Mouse (Mus musculus): ENCODE measurements around the gene Dscaml1. TPM values are rescaled to one million over a fixed set of nuclear protein-coding genes. Genes with fewer than 3 reads are reported as not detected.
A peak's percentile ranks its signal among the peaks of the same experiment; 100 is the strongest.

The Dscaml1 gene
- total RNA-seq, 2 experiments from 2014 or later: 0.21 TPM; not detected in 1

- no peak for DNase-seq
- intact Hi-C loops (cut with DNase I; ENCODE audit: low total_unique reads): no loop called here
These were observed 172.9 kb downstream of the Dscaml1 start for GRCm38 (mm10) chr9:45599377-45599776.

DNA sequence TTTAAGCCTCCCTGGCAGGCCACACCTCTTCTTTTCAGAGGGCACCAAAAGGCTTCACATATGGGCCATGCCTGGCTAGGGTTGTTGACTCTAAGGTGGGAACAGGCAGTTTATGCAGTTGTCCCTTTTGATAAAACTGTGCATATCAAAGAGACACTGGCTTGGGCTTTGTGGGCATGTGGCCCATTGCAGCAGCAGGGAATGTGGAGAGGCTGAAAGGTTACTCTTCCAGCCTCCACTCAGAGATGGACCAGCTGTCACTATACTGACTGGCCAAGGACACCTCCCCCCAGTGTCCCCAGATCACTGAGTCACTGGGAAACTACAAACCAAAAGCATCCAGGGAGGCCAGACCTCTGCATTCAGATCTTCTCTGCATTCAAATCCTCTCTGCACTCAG, 180.9 kb downstream of the Dscaml1 start:
- no peak for DNase-seq
- intact Hi-C loops (cut with DNase I; ENCODE audit: low total_unique reads): no loop called here

DNA sequence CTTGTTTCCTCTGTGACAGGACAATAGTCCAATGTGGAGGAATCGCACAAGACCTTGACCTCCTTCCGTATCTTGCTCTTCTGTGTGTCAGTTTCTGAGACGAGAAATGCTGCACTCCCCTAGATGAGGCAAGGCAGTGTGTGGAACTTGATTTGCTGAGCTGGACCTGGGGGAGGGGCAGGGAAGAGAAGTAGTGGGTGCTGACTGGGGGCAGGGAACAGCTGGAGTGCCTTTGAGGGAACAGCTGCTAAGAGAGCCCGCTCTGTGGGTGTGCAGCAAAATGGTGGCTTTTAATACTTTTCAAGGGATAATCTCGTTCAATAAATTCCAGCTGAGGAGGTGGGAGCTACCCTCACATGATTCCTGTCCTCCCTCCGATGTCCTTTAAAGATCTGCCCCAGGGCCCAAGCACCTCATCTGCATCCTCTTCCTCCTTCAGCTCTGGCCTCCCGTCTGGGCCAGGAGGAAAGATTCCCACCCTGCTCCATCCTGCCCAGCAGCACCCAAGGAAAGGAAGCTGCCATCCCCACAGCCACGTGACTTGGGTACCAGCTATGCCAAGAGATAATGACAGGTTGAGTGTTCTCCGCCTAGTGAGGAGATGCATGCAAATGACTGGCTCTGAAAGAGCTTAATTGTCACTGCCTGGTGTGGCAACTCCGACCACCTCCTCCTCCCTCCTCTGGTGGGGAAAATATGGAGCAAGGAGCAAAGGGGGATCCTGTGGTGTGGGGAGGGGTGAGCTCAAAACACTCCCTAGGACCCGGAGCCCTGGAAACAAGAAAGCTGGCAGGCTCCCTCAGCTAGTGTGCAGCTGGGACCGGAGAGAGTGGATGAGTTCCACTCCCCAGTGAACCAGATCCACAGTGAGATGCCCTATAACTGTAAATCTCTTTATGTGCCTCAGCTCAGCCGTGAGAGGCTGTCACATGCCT, 181.9 kb downstream of the Dscaml1 start:
- intact Hi-C loops (cut with DNase I; ENCODE audit: low total_unique reads): no loop called here
- DNase-seq: no peak

DNA sequence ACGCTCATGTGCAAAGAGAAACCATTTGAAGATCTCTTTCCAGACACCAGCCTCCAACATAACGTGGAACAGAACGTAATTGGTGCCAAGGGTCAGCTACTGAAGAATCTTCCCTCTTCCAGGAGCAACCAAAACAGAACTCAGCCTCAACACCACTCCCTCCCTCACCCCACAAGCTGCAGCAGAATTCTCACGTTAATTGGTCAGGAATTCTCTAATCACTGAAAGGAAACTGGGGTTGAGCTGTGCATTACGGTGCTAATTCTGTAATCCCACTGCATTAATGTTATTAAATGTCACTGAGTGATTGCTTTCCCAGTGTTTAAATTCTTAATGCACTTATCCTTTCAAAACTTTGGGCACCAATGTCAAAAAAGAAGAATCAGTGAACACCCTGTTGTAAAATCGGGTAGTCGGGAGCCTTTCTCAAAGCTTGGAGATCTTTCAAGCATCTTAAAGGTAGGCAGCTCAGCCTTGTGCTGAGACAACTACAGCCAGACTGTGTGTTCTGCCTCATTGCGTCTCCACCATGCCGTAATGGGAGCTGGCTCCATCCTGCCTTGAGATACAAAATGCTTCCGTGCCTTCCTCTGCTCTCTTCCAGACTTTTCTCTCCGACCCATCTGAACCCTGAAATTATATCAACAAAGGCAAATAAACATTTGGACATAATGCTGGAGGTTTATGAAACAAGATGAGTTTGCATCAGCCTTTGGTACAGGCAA, 184.1 kb downstream of the Dscaml1 start:
- no peak for DNase-seq
- intact Hi-C loops (cut with DNase I; ENCODE audit: low total_unique reads): no loop called here

- intact Hi-C loops (cut with DNase I; ENCODE audit: low total_unique reads): no loop called here
- DNase-seq: no peak
These were observed 188.2 kb downstream of the Dscaml1 start for GRCm38 (mm10) chr9:45614616-45615015.

DNA sequence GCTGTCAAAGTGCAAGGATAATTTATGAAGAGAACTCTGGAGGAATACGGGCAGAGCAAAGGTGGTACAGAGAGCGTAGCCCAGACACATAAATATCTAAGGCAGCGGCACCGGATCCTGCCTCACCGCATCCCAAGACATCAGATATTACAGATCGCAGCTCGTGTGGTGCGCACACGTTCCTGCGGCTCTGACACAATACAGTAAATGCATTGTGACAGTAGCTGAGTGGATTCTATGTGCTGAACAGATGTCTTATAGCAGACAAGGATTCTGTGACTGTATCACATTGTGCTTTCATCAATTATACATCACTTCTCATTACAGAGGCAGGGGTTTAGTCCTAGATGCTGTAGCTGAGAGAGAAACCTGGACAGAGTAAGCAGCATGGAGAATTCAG, 191.5 kb downstream of the Dscaml1 start:
- no peak for DNase-seq
- intact Hi-C loops (cut with DNase I; ENCODE audit: low total_unique reads): no loop called here

DNA sequence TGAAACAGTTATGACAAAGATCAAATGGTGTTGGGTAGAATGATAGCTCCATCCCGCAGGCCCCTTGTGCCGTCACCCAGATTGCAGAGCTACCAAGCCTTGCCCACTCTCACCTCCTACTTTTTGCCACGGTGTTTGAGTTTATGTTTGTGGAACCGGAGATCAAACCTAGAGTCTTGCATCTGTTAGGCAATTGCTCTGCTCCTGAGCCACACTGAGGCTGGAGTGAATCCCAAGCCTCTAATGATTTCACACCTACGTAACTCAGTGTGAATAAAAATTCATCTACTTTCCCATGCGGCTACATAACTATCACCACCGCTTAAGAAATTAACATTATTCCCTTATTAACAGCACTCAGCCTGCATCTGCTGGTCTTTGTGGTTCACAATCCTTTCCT, 192.0 kb downstream of the Dscaml1 start:
- DNase-seq: no peak
- intact Hi-C loops (cut with DNase I; ENCODE audit: low total_unique reads): no loop called here

GRCm38 (mm10) chr9:45620049-45620448, 193.6 kb downstream of the Dscaml1 start:
- intact Hi-C loops (cut with DNase I; ENCODE audit: low total_unique reads): no loop called here
- DNase-seq: no peak

- intact Hi-C loops (cut with DNase I; ENCODE audit: low total_unique reads): no loop called here
- no peak for DNase-seq
These were observed 194.5 kb downstream of the Dscaml1 start for GRCm38 (mm10) chr9:45620920-45621319.

DNA sequence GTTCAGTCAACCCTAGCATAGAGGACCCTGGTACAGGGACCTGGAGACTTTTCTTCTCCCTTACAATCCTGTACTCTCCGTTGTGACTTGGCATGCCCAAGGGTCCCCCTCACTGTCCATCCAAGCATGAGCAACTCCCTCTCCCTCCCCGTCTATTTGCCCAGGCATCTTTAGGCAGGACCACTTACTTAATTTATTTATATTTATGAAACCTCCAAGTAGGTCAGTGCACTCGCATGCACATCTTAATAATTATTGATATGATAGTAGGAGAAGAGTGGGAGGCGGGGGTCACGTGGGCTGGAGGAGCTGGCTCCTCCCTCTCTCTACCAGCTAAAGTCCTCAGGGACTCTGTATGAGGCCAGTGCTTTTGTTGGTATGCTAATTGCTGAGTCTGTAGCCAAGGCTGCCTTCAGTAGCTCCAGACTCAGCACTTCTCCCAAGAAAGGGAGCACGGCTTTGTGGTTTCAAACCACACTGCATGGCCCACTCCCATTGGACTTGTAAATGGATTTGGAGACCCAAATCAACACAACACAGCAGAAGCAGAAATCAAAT, 199.5 kb downstream of the Dscaml1 start:
- DNase-seq: no peak
- intact Hi-C loops (cut with DNase I; ENCODE audit: low total_unique reads): no loop called here

DNA sequence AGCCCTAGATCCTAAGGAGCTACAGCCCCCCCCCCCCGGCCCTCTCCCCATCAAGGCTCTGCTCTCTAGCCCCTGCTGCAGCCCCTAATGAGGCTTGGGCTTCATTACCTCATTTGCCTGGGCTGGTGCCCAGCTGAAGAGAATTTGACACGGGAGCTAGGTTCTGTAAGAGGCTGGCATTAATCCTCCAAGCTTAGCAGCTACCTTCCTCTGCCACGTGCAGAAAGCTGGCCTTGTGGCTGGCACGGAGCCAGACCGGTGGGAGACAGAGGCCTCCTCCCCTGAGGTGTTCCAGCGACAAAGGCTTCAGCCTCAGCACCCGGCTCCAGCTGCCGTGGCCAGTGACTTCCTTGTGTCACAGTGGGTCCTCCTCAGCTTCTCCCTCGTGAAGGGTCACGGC, 206.1 kb downstream of the Dscaml1 start:
- intact Hi-C loops (cut with DNase I; ENCODE audit: low total_unique reads): no loop called here
- DNase-seq: peak; percentile 33

DNA sequence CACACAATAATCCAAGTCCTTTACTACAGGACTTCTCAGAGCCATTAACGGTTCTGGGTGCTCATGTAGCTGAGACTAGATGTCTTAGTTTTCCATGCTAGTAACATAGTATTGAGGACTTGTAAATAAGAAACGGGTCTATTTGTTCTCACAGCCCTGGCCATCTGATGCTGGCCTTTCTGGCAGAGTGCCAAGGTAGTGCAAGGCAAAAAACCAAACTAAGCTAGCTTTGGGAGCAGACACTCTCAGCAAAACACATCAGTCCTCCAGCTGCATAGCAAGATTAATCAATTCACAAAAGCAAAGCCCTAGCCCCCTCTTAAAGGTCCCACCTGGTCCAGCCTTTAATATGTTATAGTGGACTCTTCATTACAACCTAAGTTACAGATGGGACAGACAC, 206.6 kb downstream of the Dscaml1 start:
- intact Hi-C loops (cut with DNase I; ENCODE audit: low total_unique reads): no loop called here

DNA sequence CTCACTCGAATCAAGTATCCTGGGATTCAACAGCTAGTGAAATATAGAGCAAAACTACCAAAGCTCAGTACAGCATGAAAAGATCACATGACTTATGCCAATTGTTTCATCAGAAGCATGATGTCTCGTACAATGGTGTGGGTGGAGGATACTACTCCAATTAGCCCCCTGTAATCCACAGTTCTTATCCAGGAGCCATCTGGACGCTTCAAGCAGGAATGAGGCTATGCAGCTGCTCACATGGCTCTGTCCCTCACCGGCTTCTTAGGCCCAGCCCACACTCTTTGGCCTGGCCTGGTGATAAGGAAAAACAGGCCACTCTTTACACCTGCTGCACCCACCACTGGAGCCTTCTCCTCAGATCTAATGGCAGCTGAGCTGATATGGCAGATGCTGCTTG, 208.6 kb downstream of the Dscaml1 start:
- intact Hi-C loops (cut with DNase I; ENCODE audit: low total_unique reads): no loop called here

More for the DNA sequence above, 206.6 kb downstream of the Dscaml1 start:
- peak; percentile 20 for DNase-seq

DNA sequence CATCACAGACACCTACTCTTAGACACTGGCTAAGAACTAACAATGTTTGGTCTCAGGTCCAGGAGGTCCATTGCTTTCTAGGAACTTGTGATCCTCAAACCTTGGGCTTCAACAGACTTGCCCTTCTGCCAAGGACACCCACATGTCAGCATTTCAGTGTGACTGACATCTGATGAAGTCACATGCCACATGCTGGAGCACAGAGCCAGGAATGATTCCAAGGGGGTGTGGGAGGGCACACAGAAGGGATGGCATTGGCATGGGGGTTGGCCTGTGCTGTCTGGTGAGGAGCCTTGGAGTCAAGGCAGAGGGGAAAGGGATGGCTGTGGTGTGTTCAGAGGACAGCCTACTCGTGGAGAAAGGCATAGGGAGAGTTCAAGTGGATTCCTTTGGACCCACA, 210.9 kb downstream of the Dscaml1 start:
- DNase-seq: no peak
- intact Hi-C loops (cut with DNase I; ENCODE audit: low total_unique reads): no loop called here

More for the DNA sequence above, 208.6 kb downstream of the Dscaml1 start:
- DNase-seq: no peak

- intact Hi-C loops (cut with DNase I; ENCODE audit: low total_unique reads): no loop called here
- no peak for DNase-seq
These were observed 211.9 kb downstream of the Dscaml1 start for GRCm38 (mm10) chr9:45638184-45638917.

DNA sequence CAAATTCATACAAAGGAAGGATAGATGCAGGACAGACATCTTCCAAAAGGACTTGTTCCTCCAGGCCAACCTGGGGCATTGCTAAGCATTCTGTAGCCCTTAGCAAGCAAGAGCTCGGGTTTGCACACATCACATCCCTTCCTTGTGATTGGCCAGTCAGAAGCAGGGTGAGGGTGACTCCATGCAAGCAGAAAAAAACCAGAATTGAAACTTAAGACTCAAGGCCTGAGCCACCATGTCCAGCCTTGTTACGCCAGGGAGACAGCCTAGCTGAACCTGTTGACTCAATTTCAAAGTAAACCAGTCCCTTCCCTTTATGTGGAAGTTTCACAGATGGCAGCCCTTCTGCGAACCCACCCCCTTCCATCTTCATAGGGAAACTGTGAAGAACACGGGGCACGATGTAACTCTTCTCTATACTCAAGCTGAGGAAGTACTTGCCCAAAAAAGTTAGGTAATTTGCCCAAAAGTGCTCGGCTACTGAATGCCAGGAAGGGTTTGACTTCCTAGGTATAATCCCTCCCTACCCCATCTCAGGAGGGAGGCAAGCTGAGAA, 218.5 kb downstream of the Dscaml1 start:
- intact Hi-C loops (cut with DNase I; ENCODE audit: low total_unique reads): no loop called here
- no peak for DNase-seq

- DNase-seq: no peak
- intact Hi-C loops (cut with DNase I; ENCODE audit: low total_unique reads): no loop called here
These were observed 219.1 kb downstream of the Dscaml1 start for GRCm38 (mm10) chr9:45645526-45645925.

- intact Hi-C loops (cut with DNase I; ENCODE audit: low total_unique reads): no loop called here
- no peak for DNase-seq
These were observed 224.8 kb downstream of the Dscaml1 start for GRCm38 (mm10) chr9:45651078-45651809.

- intact Hi-C loops (cut with DNase I; ENCODE audit: low total_unique reads): no loop called here
- no peak for DNase-seq
These were observed 225.4 kb downstream of the Dscaml1 start for GRCm38 (mm10) chr9:45651810-45652177.
